Mouse (Mus musculus): Measurements from ENCODE around the gene Alg9. TPM values are rescaled to one million over a fixed set of nuclear protein-coding genes. Genes with fewer than 3 reads are reported as not detected.

Gene Alg9
- total RNA-seq (2023): 10 to 100 TPM; 17.8 to 21.1 TPM

DNA sequence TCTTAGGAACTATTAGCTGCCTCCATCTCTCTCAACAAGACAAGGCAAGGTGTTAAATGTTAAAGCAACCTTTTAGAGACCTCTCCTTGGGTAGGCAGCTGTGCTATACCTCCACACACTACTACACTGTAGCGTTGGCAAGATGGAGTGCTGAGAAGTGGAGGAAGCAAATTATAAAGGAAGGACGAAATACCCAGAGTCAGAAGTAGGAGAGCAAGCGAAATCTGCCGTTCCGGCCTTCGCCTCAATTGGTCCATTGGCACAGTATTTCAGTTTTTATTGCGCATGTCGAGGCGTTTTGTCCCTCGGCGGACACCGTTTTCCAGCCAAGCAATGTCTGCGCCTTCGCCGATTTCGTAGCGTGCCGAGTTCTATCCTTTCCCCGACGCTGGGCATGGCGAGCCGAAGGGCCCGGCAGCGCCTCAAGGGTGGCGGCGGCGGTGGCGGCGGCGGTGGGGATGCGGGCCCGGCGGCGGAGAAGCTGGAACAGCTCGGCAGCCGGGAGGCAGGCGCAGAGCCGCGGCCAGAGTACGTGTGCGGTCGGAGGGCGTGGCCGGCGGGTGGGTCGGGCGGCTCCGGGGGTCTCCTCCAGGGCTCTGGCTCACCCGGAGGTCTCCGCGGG lies at the start of gene Alg9, which contains the start of gene 1110032A03Rik:
Gene Alg9, plus strand, starts transcription at position 29 of the 622 bp plus-strand sequence.
Gene 1110032A03Rik, minus strand, starts transcription at position 530 of the 622 bp plus-strand sequence.

DNA sequence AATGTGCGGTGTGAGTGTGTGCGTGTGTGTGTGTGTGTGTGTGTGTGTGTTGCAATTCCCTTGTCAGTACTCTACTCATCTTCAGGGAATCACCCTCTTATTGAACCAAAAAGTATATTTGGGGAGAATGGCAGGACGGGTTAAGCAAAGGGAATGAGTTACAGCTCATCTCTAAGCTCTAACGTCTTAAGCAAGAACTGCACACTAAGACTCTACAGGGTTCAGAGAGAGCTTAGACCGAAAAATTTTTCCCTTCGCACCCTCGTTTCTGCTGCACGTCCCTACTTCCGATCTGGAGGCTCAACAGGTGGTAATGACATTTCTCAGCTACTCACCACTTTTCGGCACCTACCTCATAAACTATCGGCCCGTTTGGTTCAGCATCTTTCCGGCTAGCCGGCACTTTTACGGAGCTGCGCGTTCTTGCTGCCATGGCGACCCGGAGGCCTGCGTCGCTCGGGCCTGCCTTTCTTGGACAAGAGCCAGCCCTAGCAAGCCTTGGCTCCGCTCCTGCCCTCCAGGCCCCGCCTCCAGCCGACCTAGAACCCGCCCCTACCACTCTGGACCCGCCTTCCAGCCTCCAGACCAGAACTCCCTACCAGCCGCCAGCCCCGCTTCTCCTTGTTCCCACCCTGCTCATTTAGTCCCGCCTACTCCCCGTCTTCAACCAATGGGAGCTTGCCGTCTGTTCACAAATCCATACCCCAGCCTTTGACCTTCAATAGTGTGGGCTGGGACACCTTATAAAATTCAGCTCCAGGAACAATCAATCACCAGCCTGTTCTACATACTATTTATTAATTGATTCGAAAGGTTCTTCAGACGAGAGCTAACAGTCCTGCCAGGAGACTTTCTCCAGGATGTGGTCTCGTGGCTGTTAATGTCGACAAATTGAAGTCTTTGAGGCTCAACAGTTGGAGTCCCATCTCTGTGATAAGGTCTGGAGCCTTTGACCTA lies 35.6 kb upstream of the Alg9 start, which contains the start of gene Dixdc1:
Gene Dixdc1, minus strand, starts transcription at position 604 of the 957 bp plus-strand sequence.

DNA sequence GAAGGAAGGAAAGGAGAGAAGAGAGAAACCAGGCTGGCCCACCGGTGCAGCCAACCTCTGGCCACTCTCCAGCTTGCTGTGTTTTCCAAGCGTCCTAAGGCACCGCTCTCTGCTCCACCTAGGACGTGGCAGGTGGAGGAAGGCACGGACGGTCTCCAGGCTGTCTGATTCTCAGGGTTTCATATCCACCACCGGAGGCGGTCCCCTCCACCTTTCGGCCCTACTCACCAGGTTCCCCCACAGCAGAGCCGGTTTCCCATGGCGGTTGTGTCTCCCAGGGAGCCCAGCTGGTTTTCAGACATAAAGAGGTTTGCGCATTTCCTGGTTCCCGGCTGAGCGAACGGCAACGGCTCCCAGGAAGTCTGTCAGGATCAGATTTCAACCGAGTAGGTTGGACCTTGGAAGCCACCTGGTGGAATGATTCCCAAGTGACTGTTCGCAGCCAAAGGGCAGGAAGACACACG lies 28.6 kb upstream of the Alg9 start, which contains the start of gene 2310030G06Rik:
Gene 2310030G06Rik, minus strand, starts transcription at position 323 of the 464 bp plus-strand sequence.

DNA sequence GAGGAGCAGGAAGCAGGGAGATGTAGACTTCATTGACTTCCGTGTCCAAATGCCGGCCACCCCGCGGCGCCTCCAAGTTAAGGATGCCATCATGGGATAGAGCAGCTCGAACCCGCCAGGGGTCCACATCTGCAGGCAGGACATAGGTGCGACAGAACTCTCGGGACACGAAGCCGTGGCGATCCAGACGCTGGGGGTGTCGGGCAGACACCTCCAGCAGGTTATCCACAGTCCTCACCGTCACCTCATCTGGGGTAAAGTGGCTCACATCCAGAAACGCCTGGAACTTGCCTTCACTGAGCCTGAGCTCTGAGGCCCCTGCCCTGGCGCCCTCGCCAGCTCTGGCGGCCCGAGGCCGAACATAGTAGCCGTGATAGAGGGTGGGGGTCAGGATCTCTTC lies 23.5 kb upstream of the Alg9 start, which contains the start of gene Cryab:
Gene Cryab, plus strand, starts transcription at position 3 of the 400 bp plus-strand sequence.

DNA sequence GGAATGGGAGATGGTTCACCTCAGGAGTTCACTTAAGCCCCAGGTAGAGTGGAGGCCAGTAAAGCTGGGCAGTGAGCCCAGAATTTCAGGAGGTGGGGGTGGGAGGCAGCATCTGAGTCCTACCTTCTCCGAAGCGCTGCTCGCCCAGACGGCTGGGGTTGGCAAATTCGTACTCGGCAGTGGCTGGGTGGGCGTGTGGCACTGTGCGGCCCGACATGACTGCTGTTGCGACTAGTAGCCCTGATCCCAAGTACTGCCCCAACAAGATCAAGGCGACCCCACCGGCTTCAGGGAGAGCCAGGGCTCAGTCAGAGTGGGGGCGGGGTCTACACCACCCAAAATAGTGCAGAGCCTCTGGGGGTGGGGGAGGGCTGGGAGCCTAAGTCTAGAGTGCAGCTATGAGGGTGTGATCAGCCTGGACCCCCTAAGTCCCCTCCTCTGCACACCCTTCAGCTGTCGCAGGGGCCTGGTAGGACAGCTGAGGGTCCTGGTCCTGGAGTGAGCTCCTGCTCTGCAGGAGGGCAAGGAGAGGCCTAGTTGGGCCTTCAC lies 22.7 kb upstream of the Alg9 start, which contains the start of gene Hspb2:
Gene Hspb2, minus strand, starts transcription at position 301 of the 549 bp plus-strand sequence.

DNA sequence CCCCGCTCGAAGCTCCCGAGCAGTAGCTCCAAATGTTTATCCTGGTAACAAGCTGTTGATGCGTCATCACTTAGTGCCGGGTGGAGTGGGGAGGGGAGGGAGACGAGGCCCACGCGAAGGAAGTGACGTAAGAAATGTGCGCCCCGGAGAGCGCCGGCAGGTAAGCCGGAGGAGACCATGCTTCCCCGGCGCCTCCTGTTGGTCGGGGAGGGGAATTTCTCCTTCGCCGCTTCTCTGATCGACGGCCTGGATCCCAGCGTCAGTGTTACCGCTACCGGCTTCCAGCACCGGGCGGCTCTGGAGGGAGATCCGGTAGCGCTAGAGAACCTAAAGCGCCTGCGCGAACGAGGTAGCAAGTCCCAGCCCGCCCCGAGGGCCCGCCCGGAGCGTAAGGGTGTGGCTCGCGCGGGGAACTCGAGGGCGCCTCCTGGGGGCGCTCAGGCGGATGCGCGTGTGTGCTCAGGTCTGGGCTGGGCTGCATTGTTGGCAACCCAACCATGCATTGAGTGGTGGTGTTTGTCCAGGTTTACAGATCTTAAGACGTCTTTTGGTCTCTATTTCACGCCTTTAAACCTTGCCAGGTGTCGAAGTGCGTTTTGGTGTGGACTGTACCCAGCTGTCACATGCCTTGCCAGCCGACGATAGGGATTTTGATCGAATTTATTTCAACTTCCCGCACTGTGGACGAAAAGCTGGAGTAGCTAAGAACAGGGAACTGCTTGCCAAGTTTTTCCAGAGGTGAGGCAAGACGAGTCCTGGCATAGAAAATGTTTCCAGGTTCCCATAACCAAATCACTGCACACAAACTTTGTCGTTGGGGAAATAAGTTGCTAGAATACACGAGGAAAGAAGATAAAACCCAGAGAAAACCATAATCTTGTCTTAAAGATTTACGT lies 6.5 kb upstream of the Alg9 start, which contains the start of gene Fdxacb1:
Gene Fdxacb1, plus strand, starts transcription at position 130 of the 896 bp plus-strand sequence.

DNA sequence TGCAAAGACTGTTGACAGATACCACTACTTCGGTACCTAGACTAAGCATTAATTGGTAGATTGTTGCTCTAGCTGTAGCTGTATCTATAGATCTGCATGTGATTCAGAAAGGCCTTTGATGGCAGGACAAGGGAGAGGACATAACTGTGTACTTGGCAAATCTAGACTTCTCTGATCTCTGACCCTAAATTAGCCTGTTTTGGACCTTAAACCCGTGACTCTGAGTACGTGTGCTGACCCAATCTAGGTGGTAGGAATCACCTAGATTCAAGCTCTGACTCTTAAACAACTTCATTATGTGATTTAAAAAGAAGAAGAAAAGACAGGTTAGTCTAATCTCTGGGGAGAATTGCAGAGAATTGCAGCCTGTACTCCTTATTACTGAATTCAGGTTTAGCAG lies 70.3 kb downstream of the Alg9 start, which contains the start of gene Ppp2r1b:
Gene Ppp2r1b, plus strand, starts transcription at position 221 of the 400 bp plus-strand sequence.

Other genes starting within 250 kb of the Alg9 start
- 10 to 100 TPM; 44.3 to 47.3 TPM for gene Pts, start 246.3 kb upstream of the Alg9 start, total RNA-seq (2023)
- gene Il18, start 220.2 kb upstream of the Alg9 start, total RNA-seq (2023): 1 to 10 TPM; 1.8 to 2.5 TPM
- gene Bco2, start 219.8 kb upstream of the Alg9 start, total RNA-seq (2023): not detected
- not detected for gene Tex12, start 213.7 kb upstream of the Alg9 start, total RNA-seq (2023)
- 10 to 100 TPM; 58.0 to 63.2 TPM for gene Sdhd, start 171.2 kb upstream of the Alg9 start, total RNA-seq (2023)
- 10 to 100 TPM; 37.2 to 49.8 TPM for gene Timm8b, start 171.1 kb upstream of the Alg9 start, total RNA-seq (2023)
- 1 to 10 TPM in 1 of 2 experiments, not detected in 1; 1.2 TPM for gene Pih1d2, start 157.7 kb upstream of the Alg9 start, total RNA-seq (2023)
- 10 to 100 TPM; 35.8 to 41.2 TPM for gene Nkapd1, start 157.6 kb upstream of the Alg9 start, total RNA-seq (2023)
- 10 to 100 TPM; 25.8 to 43.8 TPM for gene Dlat, start 115.2 kb upstream of the Alg9 start, total RNA-seq (2023)
- not detected for gene Dixdc1, start 35.5 kb upstream of the Alg9 start, total RNA-seq (2023)
- gene 2310030G06Rik, start 28.5 kb upstream of the Alg9 start, total RNA-seq (2023): not detected
- 1 to 10 TPM in 1 of 2 experiments, not detected in 1; 1.1 TPM for gene Cryab, start 23.7 kb upstream of the Alg9 start, total RNA-seq (2023)
- gene Hspb2, start 22.7 kb upstream of the Alg9 start, total RNA-seq (2023): not detected
- 10 to 100 TPM in 1 of 2 experiments, 1 to 10 TPM in 1; 6.1 to 11.2 TPM for gene Fdxacb1, start 6.8 kb upstream of the Alg9 start, total RNA-seq (2023)
- gene 1110032A03Rik, start 501 bp downstream of the Alg9 start, total RNA-seq (2023): 10 to 100 TPM; 11.5 to 11.6 TPM
- gene Ppp2r1b, start 70.3 kb downstream of the Alg9 start, total RNA-seq (2023): 10 to 100 TPM; 63.5 to 64.8 TPM
- gene Sik2, start 234.1 kb downstream of the Alg9 start, total RNA-seq (2023): 10 to 100 TPM; 38.7 to 47.5 TPM

Data from T-cell, adult 66 days (primary cell).